Mouse (Mus musculus) limb, embryonic 14.5 days (tissue): ENCODE data around the gene Plaur. TPM values are rescaled to one million over a fixed set of nuclear protein-coding genes. Genes with fewer than 3 reads are reported as not detected.

Experiments used
- ATAC-seq: fragments of 200-750 bp; cut with Nextera tagmentation; 2 replicates; pipeline ENCODE4 v1.8.0; 2017; ENCODE audit warnings: low read depth, moderate number of reproducible peaks, moderate TSS enrichment; ENCODE audit not compliant: low FRiP score
- DNase-seq: peaks from one replicate; pipeline ENCODE4 v3.0.0-alpha.2; 2015; ENCODE audit warnings: low spot score
- H3K27ac ChIP-seq: fragments of 300-500 bp; sonication (generic); replicated peaks from 2 replicates; pipeline ENCODE4 v1.5.1; 2014; ENCODE audit warnings: low read depth, mild to moderate bottlenecking, low read length, moderate library complexity, mixed read lengths
- H3K27me3 ChIP-seq: fragments of 300-500 bp; sonication (generic); 2 replicates; pipeline ENCODE4 v1.6.1; 2014; ENCODE audit warnings: low read length, mixed read lengths; ENCODE audit not compliant: control insufficient read depth, insufficient read depth
- H3K36me3 ChIP-seq: fragments of 300-500 bp; sonication (generic); 2 replicates; pipeline ENCODE4 v1.6.1; 2014; ENCODE audit warnings: mild to moderate bottlenecking, low read length, moderate library complexity, mixed read lengths; ENCODE audit not compliant: control insufficient read depth, insufficient read depth
- H3K4me1 ChIP-seq: fragments of 300-500 bp; sonication (generic); 2 replicates; pipeline ENCODE4 v1.6.1; 2014; ENCODE audit warnings: antibody characterized with exemption, low read length, mixed read lengths; ENCODE audit not compliant: control insufficient read depth, insufficient read depth
- H3K4me2 ChIP-seq: fragments of 300-500 bp; sonication (generic); replicated peaks from 2 replicates; pipeline ENCODE4 v1.6.1; 2014; ENCODE audit warnings: low read depth, mild to moderate bottlenecking, low read length, moderate library complexity; ENCODE audit not compliant: severe bottlenecking
- H3K4me3 ChIP-seq: fragments of 300-500 bp; sonication (generic); replicated peaks from 2 replicates; pipeline ENCODE4 v1.5.1; 2014; ENCODE audit warnings: low read length
- H3K9ac ChIP-seq: fragments of 300-500 bp; sonication (generic); 2 replicates; pipeline ENCODE4 v1.6.1; 2014; ENCODE audit warnings: mild to moderate bottlenecking, low read depth, low read length, moderate library complexity; ENCODE audit not compliant: severe bottlenecking
- H3K9me3 ChIP-seq: fragments of 300-500 bp; sonication (generic); 2 replicates; pipeline ENCODE4 v1.6.1; 2016; ENCODE audit warnings: low read length; ENCODE audit not compliant: control insufficient read depth
- POLR2A ChIP-seq: fragments of 200-500 bp; IDR thresholded peaks from 2 replicates; pipeline ENCODE4 v1.8.0; 2012; ENCODE audit warnings: inconsistent platforms, mild to moderate bottlenecking, moderate library complexity, borderline replicate concordance; ENCODE audit not compliant: insufficient read depth, insufficient read length; ENCODE audit errors: extremely low read depth
- WGBS: fragments of 180-500 bp; shearing (Covaris S2); extraction: QIAGEN DNeasy Blood & Tissue Kit; methylation state at CpG from one replicate; pipeline ENCODE4 v1.1.7; 2014; 5-methylcytosine and 5-hydroxymethylcytosine counted together
- polyA plus RNA-seq, 2 experiments: library from polyadenylated mRNA; depleted of rRNA in 1 of 2; stranded (reverse) in 1 of 2; unstranded in 1 of 2; fragments of >200 nt; fragmentation: Nextera tagmentation in 1 of 2; extraction: Ambion mirVana in 1 of 2; gene quantifications; 2 replicates each; pipeline versions ENCODE4 v1.2.1 to v1.2.3; 2012 to 2014

Plaur gene
- polyA plus RNA-seq, 2 experiments, result 7.5 to 8.3 TPM

GRCm38 (mm10) chr7:24437981-24438380 is 24.3 kb upstream of the Plaur start:
- ATAC-seq (peak; percentile 35; the same call in 1 of the 2 replicates), DNase-seq (peak; percentile 31)
- H3K36me3 ChIP-seq, result no peaks in the 10 kb centered on the region
- no peak for TF ChIP-seq POLR2A
- H3K9ac ChIP-seq, result no peak overlapping the region
- H3K4me3 ChIP-seq, result no peak overlapping the region
- H3K9me3 ChIP-seq, result no peaks in the 10 kb centered on the region
- H3K27me3 ChIP-seq, result no peaks in the 10 kb centered on the region
- H3K27ac ChIP-seq, result no peak overlapping the region
- no peaks in the 10 kb centered on the region for H3K4me1 ChIP-seq
- no peak overlapping the region for H3K4me2 ChIP-seq
- 60% methylated on average over 10 of the region's 10 CpGs for WGBS

DNA sequence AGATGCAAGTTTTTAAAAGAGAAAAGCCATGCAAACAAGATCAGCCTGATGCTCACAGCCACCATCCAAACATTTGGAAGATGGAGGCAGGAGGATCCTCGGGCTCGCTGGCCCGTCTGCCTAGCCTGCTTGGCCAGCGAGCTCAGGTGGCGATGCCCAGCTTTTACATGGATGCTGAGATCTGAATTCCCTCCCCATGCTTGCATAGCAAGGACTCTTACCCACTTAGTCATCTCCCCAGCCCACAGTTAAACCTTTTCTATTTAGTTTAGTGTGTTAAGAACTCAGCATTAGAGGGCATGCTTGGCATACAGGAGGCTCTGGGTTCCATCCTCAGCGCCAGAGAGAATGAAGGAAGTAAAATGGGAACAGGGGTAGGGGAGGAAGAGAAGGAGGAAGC is 23.1 kb upstream of the Plaur start:
- H3K27ac ChIP-seq, result no peak overlapping the region
- ATAC-seq (no peak), DNase-seq (no peak)
- no peak for TF ChIP-seq POLR2A
- H3K4me2 ChIP-seq, result no peak overlapping the region
- no peaks in the 10 kb centered on the region for H3K9me3 ChIP-seq
- H3K4me3 ChIP-seq, result no peak overlapping the region
- no peak overlapping the region for H3K9ac ChIP-seq
- no peaks in the 10 kb centered on the region for H3K27me3 ChIP-seq
- 80% methylated on average over 6 of the region's 6 CpGs for WGBS
- H3K4me1 ChIP-seq, result no peaks in the 10 kb centered on the region
- H3K36me3 ChIP-seq, result no peaks in the 10 kb centered on the region

DNA sequence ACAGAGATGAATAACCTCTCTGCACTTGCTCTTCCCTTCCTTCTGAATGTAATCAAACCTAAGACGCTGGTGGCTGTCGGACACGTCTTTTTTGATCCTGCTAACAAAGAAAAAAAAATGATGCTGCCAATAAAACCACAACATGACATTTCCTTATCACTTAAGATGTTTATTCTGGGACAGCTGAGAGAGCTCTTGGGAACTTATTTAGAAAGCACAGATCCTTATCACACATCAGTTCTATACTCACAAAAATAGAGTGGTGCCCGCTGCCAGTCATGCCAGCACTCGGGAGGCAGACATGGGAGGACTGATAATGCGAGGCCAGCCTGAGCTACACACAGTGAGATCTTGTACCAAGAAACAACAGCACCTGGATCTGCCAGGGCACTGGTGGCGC is 22.4 kb upstream of the Plaur start:
- no peak overlapping the region for H3K4me3 ChIP-seq
- ATAC-seq, result no peak
- no peak overlapping the region for H3K4me2 ChIP-seq
- no peak overlapping the region for H3K9ac ChIP-seq
- H3K27me3 ChIP-seq, result no peaks in the 10 kb centered on the region
- no peak for TF ChIP-seq POLR2A
- H3K36me3 ChIP-seq, result no peaks in the 10 kb centered on the region
- no peak for DNase-seq
- no peaks in the 10 kb centered on the region for H3K4me1 ChIP-seq
- H3K9me3 ChIP-seq, result no peaks in the 10 kb centered on the region
- no peak overlapping the region for H3K27ac ChIP-seq
- WGBS, result 76% methylated on average over 7 of the region's 7 CpGs

DNA sequence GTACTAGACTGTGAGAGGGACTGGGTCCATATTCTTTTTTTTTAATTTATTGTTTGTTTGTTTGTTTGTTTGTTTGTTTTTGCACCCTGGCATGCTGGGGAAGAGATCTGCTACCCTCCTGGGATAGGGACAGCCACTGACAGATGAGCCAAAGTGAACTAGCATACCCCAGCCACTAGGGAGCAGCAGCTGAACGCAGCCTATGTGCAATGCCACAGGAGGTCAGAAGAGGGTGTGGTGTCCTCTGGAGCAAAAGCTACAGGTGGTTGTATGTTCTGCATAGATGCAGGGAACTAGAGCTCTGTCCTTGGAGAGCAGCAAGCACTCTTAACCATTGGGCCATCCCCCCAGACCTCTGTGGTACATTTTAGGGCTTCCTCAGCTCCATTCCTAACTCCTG is 20.5 kb upstream of the Plaur start:
- Histone ChIP-seq H3K4me2 (no peak overlapping the region), H3K27ac (no peak overlapping the region), H3K27me3 (no peaks in the 10 kb centered on the region), H3K36me3 (no peaks in the 10 kb centered on the region), H3K9me3 (no peaks in the 10 kb centered on the region), H3K9ac (no peak overlapping the region), H3K4me1 (no peaks in the 10 kb centered on the region), H3K4me3 (no peak overlapping the region)
- TF ChIP-seq POLR2A, result no peak
- 6% methylated on average over 1 of the region's 1 CpGs for WGBS
- DNase-seq (peak; percentile 41), ATAC-seq (0 out of 2 replicates have a peak, but pooled peaks have one; percentile 30)

DNA sequence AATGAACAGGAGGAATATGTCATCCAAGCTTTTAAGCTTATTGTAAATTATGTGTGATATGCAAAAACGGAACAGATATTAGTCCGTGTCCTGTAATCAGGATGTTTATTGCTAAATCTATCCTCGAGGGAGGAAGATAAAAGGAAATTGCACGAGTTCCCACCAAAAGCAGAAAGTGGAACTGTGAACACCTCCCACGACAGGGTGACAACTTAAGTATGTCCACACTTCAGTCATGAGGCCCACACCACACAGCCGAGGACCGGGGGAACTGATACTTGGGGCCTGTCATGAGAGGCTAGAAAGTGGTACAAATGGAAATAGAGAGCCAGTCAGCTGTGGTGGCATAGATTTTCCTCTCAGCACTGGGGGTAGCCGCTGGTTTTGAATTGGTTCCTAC is 20.0 kb upstream of the Plaur start:
- Histone ChIP-seq H3K36me3 (no peaks in the 10 kb centered on the region), H3K27me3 (no peaks in the 10 kb centered on the region), H3K4me3 (no peak overlapping the region), H3K4me2 (no peak overlapping the region), H3K4me1 (no peaks in the 10 kb centered on the region), H3K9ac (no peak overlapping the region), H3K9me3 (no peaks in the 10 kb centered on the region), H3K27ac (no peak overlapping the region)
- DNase-seq, result no peak
- ATAC-seq, result no peak
- 71% methylated on average over 8 of the region's 8 CpGs for WGBS
- no peak for TF ChIP-seq POLR2A

- ATAC-seq (no peak), DNase-seq (no peak)
- Histone ChIP-seq H3K27ac (no peak overlapping the region), H3K9ac (no peak overlapping the region), H3K27me3 (no peaks in the 10 kb centered on the region), H3K9me3 (no peaks in the 10 kb centered on the region), H3K4me1 (no peaks in the 10 kb centered on the region), H3K4me3 (no peak overlapping the region), H3K36me3 (no peaks in the 10 kb centered on the region), H3K4me2 (no peak overlapping the region)
- 88% methylated on average over 9 of the region's 9 CpGs for WGBS
- no peak for TF ChIP-seq POLR2A
Observed at GRCm38 (mm10) chr7:24445266-24445926, 16.9 kb upstream of the Plaur start.
